Mouse (Mus musculus) myocyte (in vitro differentiated cells): ENCODE results near the gene Adat1. TPM values are rescaled to one million over a fixed set of nuclear protein-coding genes. Genes with fewer than 3 reads are reported as not detected.
A peak's percentile ranks its signal among the peaks of the same experiment; 100 is the strongest.
"Not testable (repeated sequence)": the region's sequence is repeated elsewhere in the genome, so short reads cannot be mapped to it uniquely, and the experiment has no call there.

ENCODE experiments used
- H3K27me3 ChIP-seq: one replicate; pipeline ENCODE4 v1.6.1; 2011; ENCODE audit not compliant: control insufficient read depth, insufficient read depth, insufficient read length
- H3K36me3 ChIP-seq: one replicate; pipeline ENCODE4 v1.6.1; 2011; ENCODE audit not compliant: control insufficient read depth, insufficient read depth
- H3K4me2 ChIP-seq: one replicate; pipeline ENCODE4 v1.6.1; 2011; ENCODE audit warnings: low read depth, control low read depth
- H3K4me3 ChIP-seq: one replicate; pipeline ENCODE4 v1.5.1; 2011; ENCODE audit warnings: mild to moderate bottlenecking, control low read depth, moderate library complexity
- H3K79me2 ChIP-seq: one replicate; pipeline ENCODE4 v1.6.1; 2011; ENCODE audit not compliant: control insufficient read depth, insufficient read depth
- H3ac ChIP-seq: one replicate; pipeline ENCODE4 v1.6.1; 2011; ENCODE audit not compliant: control insufficient read depth, insufficient read length
- CEBPB ChIP-seq: IDR thresholded peaks from 2 replicates; pipeline ENCODE4 v1.6.1; 2011; ENCODE audit warnings: mild to moderate bottlenecking, moderate library complexity; ENCODE audit not compliant: poor library complexity, insufficient read depth, severe bottlenecking
- E2F4 ChIP-seq: IDR thresholded peaks from one replicate; pipeline ENCODE4 v1.6.1; 2011; ENCODE audit warnings: mild to moderate bottlenecking, control low read depth, moderate library complexity; ENCODE audit not compliant: insufficient read depth
- MAX ChIP-seq: IDR thresholded peaks from one replicate; pipeline ENCODE4 v1.6.1; 2011; ENCODE audit warnings: low read depth, mild to moderate bottlenecking, control low read depth
- MYOD1 ChIP-seq, 3 experiments: IDR thresholded peaks; one replicate each; pipeline ENCODE4 v1.6.1; 2011; ENCODE audit warnings: control low read depth in 2 of 3, low read depth in 2 of 3, mild to moderate bottlenecking in 2 of 3, moderate library complexity in 1 of 3; ENCODE audit not compliant: insufficient read length in 2 of 3, control insufficient read depth in 1 of 3
- MYOG ChIP-seq, 3 experiments: IDR thresholded peaks; one replicate each; pipeline ENCODE4 v1.6.1; 2011; ENCODE audit warnings: control low read depth in 2 of 3, low read depth in 2 of 3, mild to moderate bottlenecking in 2 of 3; ENCODE audit not compliant: insufficient read length in 2 of 3, control insufficient read depth in 1 of 3, insufficient read depth in 1 of 3
- POLR2A ChIP-seq: IDR thresholded peaks from one replicate; pipeline ENCODE4 v1.6.1; 2011; ENCODE audit warnings: low read depth, mild to moderate bottlenecking, control low read depth, moderate library complexity; ENCODE audit not compliant: insufficient read length
- POLR2AphosphoS2 ChIP-seq: IDR thresholded peaks from one replicate; pipeline ENCODE4 v1.6.1; 2011; ENCODE audit warnings: low read depth, control low read depth; ENCODE audit not compliant: insufficient read length
- REST ChIP-seq: IDR thresholded peaks from one replicate; pipeline ENCODE4 v1.6.1; 2011; ENCODE audit warnings: mild to moderate bottlenecking, control low read depth, moderate library complexity; ENCODE audit not compliant: insufficient read depth, insufficient read length
- SRF ChIP-seq: IDR thresholded peaks from one replicate; pipeline ENCODE4 v1.6.1; 2011; ENCODE audit warnings: low read depth; ENCODE audit not compliant: control insufficient read depth, insufficient read length
- TCF12 ChIP-seq: IDR thresholded peaks from one replicate; pipeline ENCODE4 v1.6.1; 2011; ENCODE audit warnings: mild to moderate bottlenecking, control low read depth; ENCODE audit not compliant: poor library complexity, insufficient read depth, severe bottlenecking
- TCF3 ChIP-seq: IDR thresholded peaks from one replicate; pipeline ENCODE4 v1.6.1; 2011; ENCODE audit warnings: low read depth, control low read depth; ENCODE audit not compliant: insufficient read length
- USF1 ChIP-seq: IDR thresholded peaks from one replicate; pipeline ENCODE4 v1.6.1; 2011; ENCODE audit warnings: low read depth, mild to moderate bottlenecking, control low read depth, moderate library complexity
- polyA plus RNA-seq: library from polyadenylated mRNA; unstranded; fragments of >200 nt; fragmentation: generic; extraction: Trizol; gene quantifications from one replicate; pipeline ENCODE4 v1.2.1, GENCODE M21; 2012; ENCODE audit warnings: missing spikeins

Adat1 gene
- polyA plus RNA-seq, 1 experiment = 2.8 TPM

GRCm38 (mm10) chr8:111941101-111941454 lies 51.0 kb downstream of the Adat1 start:
- peak overlapping the region; percentile 75 for H3K4me2 ChIP-seq
- H3K4me3 ChIP-seq = peak overlapping the region; percentile 63
- peak overlapping the region; percentile 34 for H3ac ChIP-seq
- H3K27me3 ChIP-seq = no peaks in the 10 kb centered on the region
- H3K36me3 ChIP-seq = peaks cover 13% of the 10 kb centered on the region
- TF ChIP-seq REST (peak; percentile 90), POLR2A (no peak)
- H3K79me2 ChIP-seq = no peaks in the 10 kb centered on the region

DNA sequence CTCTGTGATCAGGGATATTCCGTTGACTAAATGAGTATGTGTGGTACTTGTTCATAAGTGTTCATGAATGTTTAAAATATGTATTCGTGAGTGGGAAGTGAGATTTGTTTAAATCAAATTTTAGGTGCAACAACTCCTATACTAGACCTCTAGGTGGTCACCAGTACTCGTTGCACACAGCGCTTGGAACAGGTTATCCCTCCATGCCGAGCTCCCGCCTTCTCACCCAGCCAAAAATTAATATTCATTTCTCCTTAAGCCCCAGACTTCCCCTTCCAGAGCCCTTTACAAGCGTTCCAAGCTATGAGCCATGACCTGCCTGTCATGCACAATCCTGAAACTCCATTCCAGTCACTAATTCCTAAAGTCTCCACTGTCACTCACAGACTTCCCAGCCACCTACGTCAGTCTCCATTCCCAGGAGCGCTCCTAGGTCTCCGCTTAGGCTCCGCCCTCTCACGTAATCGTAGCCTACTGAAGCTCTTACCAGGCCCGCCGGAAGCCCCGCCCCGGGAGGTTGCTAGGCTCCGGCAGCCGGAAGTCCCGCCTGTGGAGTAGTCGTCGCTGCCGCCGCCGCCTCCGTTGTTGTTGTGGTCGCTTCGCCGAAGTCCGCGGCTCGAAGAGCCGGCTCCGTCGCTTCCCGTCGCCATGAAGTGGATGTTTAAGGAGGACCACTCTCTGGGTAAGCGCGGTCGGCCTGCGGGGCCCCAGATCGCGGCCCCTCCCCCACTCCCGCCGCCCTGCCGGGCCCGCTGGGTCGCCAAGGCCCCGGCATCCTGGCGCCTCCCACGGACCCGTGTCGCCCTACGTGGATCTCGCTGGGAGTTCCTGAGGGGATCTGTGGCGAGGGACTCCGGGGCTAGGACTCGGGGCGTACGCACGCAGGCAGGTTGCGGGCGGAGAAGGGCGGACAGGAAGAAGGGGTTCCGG lies 51.7 kb downstream of the Adat1 start, which contains the start of gene Gabarapl2:
TSS of gene Gabarapl2 (plus strand) at position 533 of the 930 bp plus-strand sequence.
- TF ChIP-seq SRF (no peak), MYOG (IDR thresholded peaks at IDR 0.05; ENCODE audit: control insufficient read depth in 1 of 3, insufficient read depth in 1 of 3, insufficient read length in 2 of 3, low read depth in 2 of 3) (no peak), CEBPB (no peak), USF1 (no peak), POLR2A (peak; percentile 52), POLR2AphosphoS2 (no peak), E2F4 (no peak)

GRCm38 (mm10) chr8:111939516-111940142 lies 52.5 kb downstream of the Adat1 start:
- TF ChIP-seq MYOD1 (IDR thresholded peaks at IDR 0.05; ENCODE audit: control insufficient read depth in 1 of 3, insufficient read length in 2 of 3, low read depth in 2 of 3) (peak in 1 of 3 experiments; percentile 32), TCF3 (no peak), MYOG (IDR thresholded peaks at IDR 0.05; ENCODE audit: control insufficient read depth in 1 of 3, insufficient read depth in 1 of 3, insufficient read length in 2 of 3, low read depth in 2 of 3) (peak in 1 of 3 experiments; percentile 26)
- Histone ChIP-seq H3K4me3 (peak overlapping the region; percentile 63), H3ac (no peak overlapping the region), H3K4me2 (peak overlapping the region; percentile 99), H3K27me3 (no peaks in the 10 kb centered on the region), H3K79me2 (no peaks in the 10 kb centered on the region), H3K36me3 (peaks cover 13% of the 10 kb centered on the region)

More for the DNA sequence above, 51.7 kb downstream of the Adat1 start, which contains the start of gene Gabarapl2:
- Histone ChIP-seq H3K4me2 (peak within 1 kb of the TSS; percentile 99), H3K4me3 (peak within 1 kb of the TSS; percentile 63), H3K36me3 (peaks cover 13% of the 10 kb centered on the region), H3K27me3 (no peaks in the 10 kb centered on the region), H3ac (peak within 1 kb of the TSS; percentile 34), H3K79me2 (no peaks in the 10 kb centered on the region)

DNA sequence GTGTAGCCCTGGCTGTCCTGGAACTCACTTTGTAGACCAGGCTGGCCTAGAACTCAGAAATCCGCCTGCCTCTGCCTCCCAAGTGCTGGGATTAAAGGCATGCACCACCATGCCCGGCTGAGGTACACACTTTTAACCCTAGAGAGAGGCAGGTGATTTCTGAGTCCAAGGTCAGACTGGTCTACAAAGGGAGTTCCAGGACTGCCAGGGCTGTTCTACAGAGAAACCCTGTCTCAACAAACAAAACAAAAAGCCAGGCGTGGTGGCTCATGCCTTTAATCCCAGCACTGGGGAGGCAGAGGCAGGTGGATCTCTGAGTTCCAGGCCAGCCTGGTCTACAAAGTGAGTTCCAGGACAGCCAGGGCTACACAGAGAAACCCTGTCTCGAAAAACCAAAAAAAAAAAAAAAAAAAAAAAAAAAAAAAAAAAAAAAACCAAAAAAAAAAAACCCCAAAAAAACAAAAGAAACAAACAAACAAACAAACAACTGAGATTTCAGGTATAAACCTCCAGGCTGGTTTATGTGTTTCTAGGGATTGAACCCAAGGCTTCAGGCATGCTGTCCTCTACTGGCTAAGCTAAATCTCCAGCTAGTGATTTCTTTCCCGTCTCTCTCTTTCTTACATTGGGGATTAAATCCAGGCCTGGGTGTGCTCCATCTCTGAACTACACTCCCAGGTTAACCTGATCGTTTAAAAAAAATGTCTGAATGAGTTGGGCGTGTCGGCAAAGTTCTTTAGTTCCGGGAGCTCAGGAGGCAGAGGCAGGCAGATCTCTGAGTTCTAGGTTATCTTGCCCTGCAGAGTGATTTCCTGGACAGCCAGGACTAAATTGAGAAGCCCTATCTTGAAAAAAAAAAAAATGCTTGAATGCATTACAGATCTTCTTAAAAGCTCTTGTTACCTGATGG lies 53.8 kb downstream of the Adat1 start:
- H3K79me2 ChIP-seq, H3K36me3 ChIP-seq, H3ac ChIP-seq, H3K4me3 ChIP-seq, H3K4me2 ChIP-seq, H3K27me3 ChIP-seq: not testable (repeated sequence)

GRCm38 (mm10) chr8:111937184-111937583 lies 54.9 kb downstream of the Adat1 start:
- Histone ChIP-seq H3K4me3 (no peak overlapping the region), H3ac (no peak overlapping the region), H3K4me2 (no peak overlapping the region), H3K27me3 (no peaks in the 10 kb centered on the region), H3K36me3 (no peaks in the 10 kb centered on the region), H3K79me2 (no peaks in the 10 kb centered on the region)
- TF ChIP-seq POLR2AphosphoS2 (no peak), SRF (no peak), POLR2A (no peak), TCF12 (no peak), MAX (no peak), MYOG (IDR thresholded peaks at IDR 0.05; ENCODE audit: control insufficient read depth in 1 of 3, insufficient read depth in 1 of 3, insufficient read length in 2 of 3, low read depth in 2 of 3) (no peak), MYOD1 (IDR thresholded peaks at IDR 0.05; ENCODE audit: control insufficient read depth in 1 of 3, insufficient read length in 2 of 3, low read depth in 2 of 3) (no peak), CEBPB (no peak), REST (no peak), TCF3 (no peak), E2F4 (no peak)
